Mouse (Mus musculus): ENCODE measurements around the gene Trub1. TPM values are rescaled to one million over a fixed set of nuclear protein-coding genes. Genes with fewer than 3 reads are reported as not detected.

Trub1 gene
- polyA plus RNA-seq, 1 experiment = 2.7 TPM

DNA sequence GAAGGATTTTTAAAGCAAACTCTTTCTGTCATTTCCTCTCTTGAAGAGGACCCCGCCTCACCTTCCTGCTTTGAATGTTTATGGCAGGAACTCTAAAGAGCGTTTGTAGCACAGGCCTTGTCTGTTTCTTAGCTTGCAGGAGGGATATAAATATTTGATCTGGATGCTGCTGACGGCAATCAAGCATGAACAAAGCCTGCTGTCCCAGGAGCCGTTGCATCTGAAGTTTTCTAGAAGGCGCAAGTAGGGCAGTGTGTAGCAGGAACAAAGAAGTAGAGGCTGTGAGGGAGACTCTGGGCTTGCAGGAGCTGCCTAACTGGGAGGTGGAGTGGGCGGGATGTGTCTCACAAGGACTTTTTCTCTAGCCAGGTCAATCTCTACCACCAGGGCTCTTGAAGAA is 50.4 kb downstream of the Trub1 start:
- no peak for TF ChIP-seq CTCF (IDR thresholded peaks at IDR 0.05; ENCODE audit: extremely low read depth, insufficient read depth, insufficient read length, insufficient replicate concordance)
- no peak for TF ChIP-seq POLR2A (IDR thresholded peaks at IDR 0.05; ENCODE audit: low read depth, low read length)
- no peak overlapping the region for H3K27ac ChIP-seq (ENCODE audit: insufficient read depth, low read length)
- DNase-seq (ENCODE audit: low read depth in 1 of 2, low spot score in 2 of 2) = no peak
- no peaks in the 10 kb centered on the region for H3K4me1 ChIP-seq (ENCODE audit: control insufficient read depth, insufficient read depth, insufficient read length)
- H3K27me3 ChIP-seq (ENCODE audit: control insufficient read depth, insufficient read depth, low read length) = no peaks in the 10 kb centered on the region
- no peaks in the 10 kb centered on the region for H3K36me3 ChIP-seq (ENCODE audit: control insufficient read depth, insufficient read depth, low read length)
- WGBS = 76% methylated on average over 6 of the region's 6 CpGs
- no peak overlapping the region for H3K4me3 ChIP-seq (ENCODE audit: extremely low read depth, insufficient read depth, insufficient read length)

DNA sequence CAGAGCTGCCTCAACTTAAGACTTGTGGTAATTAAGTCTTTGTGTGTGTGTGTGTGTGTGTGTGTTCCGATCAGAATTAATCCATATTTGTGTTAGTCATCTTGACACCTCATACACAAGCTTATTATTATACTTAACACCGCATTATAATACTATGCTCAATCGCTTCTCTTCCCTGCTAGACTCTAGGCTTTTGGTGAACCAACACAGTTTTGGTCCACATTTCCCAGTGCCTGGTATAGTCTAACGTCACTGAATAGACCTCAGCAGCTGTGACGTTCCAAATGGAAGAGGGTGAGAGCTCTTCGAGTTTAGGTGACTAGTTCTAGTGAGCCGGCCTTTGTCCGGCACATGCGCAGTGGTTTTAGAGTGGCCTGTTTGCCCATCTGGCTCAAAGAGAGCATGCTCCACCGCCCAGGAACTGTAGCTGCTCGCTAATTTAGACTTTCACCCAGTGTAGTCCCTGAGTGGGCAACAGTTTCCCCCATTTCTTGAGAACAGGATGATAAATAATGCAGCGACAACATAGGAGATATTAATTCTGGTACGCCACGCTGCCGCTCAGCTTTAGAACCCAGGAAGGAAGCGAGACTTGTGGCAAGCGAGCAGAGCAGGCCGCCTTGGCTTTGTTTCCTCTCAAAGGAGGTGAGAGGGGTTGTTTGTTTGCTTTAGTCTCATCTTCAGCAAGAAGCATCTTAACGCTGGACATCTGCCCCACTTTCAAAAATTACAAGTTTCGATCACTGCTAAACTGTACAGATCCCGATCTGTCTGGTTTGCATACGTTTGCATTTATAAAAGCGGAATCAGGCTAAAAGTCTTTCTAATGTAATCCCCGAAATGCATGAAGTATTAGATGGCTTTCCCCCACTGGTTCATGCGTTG is 52.6 kb downstream of the Trub1 start:
- no peak overlapping the region for H3K27ac ChIP-seq (ENCODE audit: insufficient read depth, low read length)
- no peak for DNase-seq (ENCODE audit: low read depth in 1 of 2, low spot score in 2 of 2)
- no peak for TF ChIP-seq POLR2A (IDR thresholded peaks at IDR 0.05; ENCODE audit: low read depth, low read length)
- no peak overlapping the region for H3K4me3 ChIP-seq (ENCODE audit: extremely low read depth, insufficient read depth, insufficient read length)
- H3K27me3 ChIP-seq (ENCODE audit: control insufficient read depth, insufficient read depth, low read length) = no peaks in the 10 kb centered on the region
- no peaks in the 10 kb centered on the region for H3K4me1 ChIP-seq (ENCODE audit: control insufficient read depth, insufficient read depth, insufficient read length)
- H3K36me3 ChIP-seq (ENCODE audit: control insufficient read depth, insufficient read depth, low read length) = no peaks in the 10 kb centered on the region
- 73% methylated on average over 25 of the region's 25 CpGs for WGBS

DNA sequence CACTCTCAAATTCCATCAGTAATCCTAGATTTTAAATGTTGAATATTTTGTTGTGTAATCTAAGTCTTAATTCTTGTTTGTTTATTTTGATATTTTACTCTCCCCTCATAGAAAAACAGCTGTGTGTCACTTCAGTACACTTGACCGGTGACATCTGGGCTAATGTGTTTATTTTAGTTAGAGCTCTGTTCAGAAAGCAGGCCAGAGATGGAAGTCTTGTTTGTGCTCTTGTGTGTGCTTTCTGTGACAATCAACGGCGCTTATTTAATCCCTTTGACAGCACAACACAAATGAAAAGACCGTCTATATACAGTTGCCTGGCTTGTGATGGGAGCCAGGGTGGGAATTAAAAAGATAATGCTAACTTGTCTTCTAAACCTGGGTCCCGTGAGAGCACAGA is 53.9 kb downstream of the Trub1 start:
- H3K27ac ChIP-seq (ENCODE audit: insufficient read depth, low read length) = no peak overlapping the region
- no peaks in the 10 kb centered on the region for H3K4me1 ChIP-seq (ENCODE audit: control insufficient read depth, insufficient read depth, insufficient read length)
- DNase-seq (ENCODE audit: low read depth in 1 of 2, low spot score in 2 of 2) = no peak
- 86% methylated on average over 5 of the region's 5 CpGs for WGBS
- H3K27me3 ChIP-seq (ENCODE audit: control insufficient read depth, insufficient read depth, low read length) = no peaks in the 10 kb centered on the region
- TF ChIP-seq CTCF (IDR thresholded peaks at IDR 0.05; ENCODE audit: extremely low read depth, insufficient read depth, insufficient read length, insufficient replicate concordance) (no peak), POLR2A (IDR thresholded peaks at IDR 0.05; ENCODE audit: low read depth, low read length) (no peak)
- no peak overlapping the region for H3K4me3 ChIP-seq (ENCODE audit: extremely low read depth, insufficient read depth, insufficient read length)
- H3K36me3 ChIP-seq (ENCODE audit: control insufficient read depth, insufficient read depth, low read length) = no peaks in the 10 kb centered on the region

DNA sequence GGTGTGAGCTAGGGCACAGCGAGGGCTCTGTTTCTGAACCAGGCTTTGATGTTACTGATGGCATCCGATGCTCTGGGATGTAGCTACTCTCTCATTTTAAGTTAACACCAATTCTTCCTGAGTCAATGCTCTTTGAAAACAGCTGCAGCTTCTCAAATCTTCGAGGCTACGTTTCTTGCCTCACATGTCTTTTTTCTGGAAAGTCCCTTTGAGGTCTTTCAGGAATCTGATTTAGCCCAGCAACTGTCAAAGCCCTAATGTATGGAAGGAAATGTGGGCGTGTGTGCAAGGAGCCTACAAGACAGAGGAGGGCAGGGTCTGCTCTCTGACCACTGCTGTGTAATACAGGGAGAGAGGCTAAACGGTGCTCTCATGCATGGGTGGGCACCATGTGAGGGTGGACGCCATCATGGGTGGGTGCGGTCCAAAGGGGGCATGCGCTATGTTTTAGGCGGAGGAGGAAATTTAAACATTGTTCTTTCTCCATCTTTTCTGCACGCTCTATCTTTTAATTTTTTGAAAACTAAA is 55.6 kb downstream of the Trub1 start:
- WGBS = 82% methylated on average over 11 of the region's 11 CpGs
- Histone ChIP-seq H3K36me3 (ENCODE audit: control insufficient read depth, insufficient read depth, low read length) (no peaks in the 10 kb centered on the region), H3K4me3 (ENCODE audit: extremely low read depth, insufficient read depth, insufficient read length) (no peak overlapping the region), H3K4me1 (ENCODE audit: control insufficient read depth, insufficient read depth, insufficient read length) (no peaks in the 10 kb centered on the region), H3K27ac (ENCODE audit: insufficient read depth, low read length) (no peak overlapping the region), H3K27me3 (ENCODE audit: control insufficient read depth, insufficient read depth, low read length) (no peaks in the 10 kb centered on the region)
- no peak for TF ChIP-seq POLR2A (IDR thresholded peaks at IDR 0.05; ENCODE audit: low read depth, low read length)
- TF ChIP-seq CTCF (IDR thresholded peaks at IDR 0.05; ENCODE audit: extremely low read depth, insufficient read depth, insufficient read length, insufficient replicate concordance) = no peak
- no peak for DNase-seq (ENCODE audit: low read depth in 1 of 2, low spot score in 2 of 2)

DNA sequence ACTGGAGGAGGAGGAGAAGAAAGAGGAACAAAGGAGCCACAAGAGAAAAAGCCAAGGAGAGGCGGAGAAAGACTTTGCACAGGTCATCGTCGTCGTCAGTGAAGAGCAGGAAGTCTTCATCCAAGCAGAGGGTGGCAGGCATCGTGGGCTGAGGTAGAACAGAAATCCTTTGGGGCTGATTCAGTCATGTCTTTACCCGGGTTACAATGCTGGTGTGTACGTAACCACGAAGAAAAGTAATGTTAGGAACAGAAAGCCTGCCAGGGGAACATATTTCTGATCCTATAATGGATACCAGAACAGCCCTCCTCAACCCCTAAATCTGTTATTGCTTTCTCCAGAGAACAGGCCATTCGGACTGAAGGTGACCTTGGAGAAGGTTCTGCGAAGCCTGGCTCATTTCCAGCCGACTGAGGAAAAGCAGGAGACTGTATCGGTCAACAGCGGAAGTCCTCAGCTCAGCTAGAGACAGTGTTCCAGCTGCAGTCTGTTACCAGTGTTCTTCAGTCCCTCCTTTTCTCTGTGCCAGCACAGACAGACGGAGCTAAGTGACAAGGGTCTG is 57.1 kb downstream of the Trub1 start:
- DNase-seq (ENCODE audit: low read depth in 1 of 2, low spot score in 2 of 2) = no peak
- no peak for TF ChIP-seq CTCF (IDR thresholded peaks at IDR 0.05; ENCODE audit: extremely low read depth, insufficient read depth, insufficient read length, insufficient replicate concordance)
- TF ChIP-seq POLR2A (IDR thresholded peaks at IDR 0.05; ENCODE audit: low read depth, low read length) = no peak
- Histone ChIP-seq H3K36me3 (ENCODE audit: control insufficient read depth, insufficient read depth, low read length) (no peaks in the 10 kb centered on the region), H3K27me3 (ENCODE audit: control insufficient read depth, insufficient read depth, low read length) (no peaks in the 10 kb centered on the region), H3K4me3 (ENCODE audit: extremely low read depth, insufficient read depth, insufficient read length) (no peak overlapping the region), H3K27ac (ENCODE audit: insufficient read depth, low read length) (no peak overlapping the region), H3K4me1 (ENCODE audit: control insufficient read depth, insufficient read depth, insufficient read length) (no peaks in the 10 kb centered on the region)
- 42% methylated on average over 14 of the region's 14 CpGs for WGBS

DNA sequence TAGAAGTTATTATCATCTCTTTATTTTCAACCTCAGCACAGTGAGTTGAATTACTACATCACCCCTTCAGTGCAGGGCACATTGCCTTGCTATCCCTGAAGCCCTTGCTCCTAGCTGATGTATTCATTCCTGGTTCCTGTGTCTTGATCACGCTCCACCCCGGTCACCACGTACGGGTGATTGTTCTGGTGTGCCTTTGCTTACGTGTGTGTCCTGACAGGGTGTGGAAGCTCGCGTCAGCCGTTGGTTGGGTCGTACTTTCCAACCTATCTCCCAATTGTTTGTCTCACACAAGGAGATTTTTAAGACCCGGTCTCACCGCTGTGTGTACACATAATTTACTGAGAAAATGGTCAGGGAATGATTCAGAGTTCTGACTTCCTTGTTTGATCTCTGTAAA is 58.1 kb downstream of the Trub1 start:
- 92% methylated on average over 11 of the region's 11 CpGs for WGBS
- no peak for TF ChIP-seq CTCF (IDR thresholded peaks at IDR 0.05; ENCODE audit: extremely low read depth, insufficient read depth, insufficient read length, insufficient replicate concordance)
- TF ChIP-seq POLR2A (IDR thresholded peaks at IDR 0.05; ENCODE audit: low read depth, low read length) = no peak
- no peak overlapping the region for H3K27ac ChIP-seq (ENCODE audit: insufficient read depth, low read length)

DNA sequence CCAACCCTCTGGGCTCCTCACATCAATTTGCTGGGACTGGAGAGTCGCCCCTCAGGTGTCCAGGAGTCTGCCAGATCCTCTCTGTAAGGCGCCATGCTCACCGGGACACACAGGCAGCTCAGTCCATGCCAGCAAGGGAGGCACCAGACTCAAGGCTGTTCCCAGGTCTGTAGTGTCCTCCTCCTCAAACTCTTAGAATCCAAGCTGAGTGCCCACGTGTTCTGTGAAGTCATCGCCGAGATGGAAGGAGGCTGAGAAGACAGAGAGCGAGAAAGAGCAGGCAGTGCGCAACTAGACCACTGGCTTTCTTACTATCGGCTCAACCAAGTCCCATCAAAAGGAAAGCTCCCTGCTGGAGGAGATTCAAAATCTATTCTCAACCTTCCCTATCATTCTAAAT is 60.4 kb downstream of the Trub1 start:
- no peak overlapping the region for H3K27ac ChIP-seq (ENCODE audit: insufficient read depth, low read length)
- DNase-seq (ENCODE audit: low read depth in 1 of 2, low spot score in 2 of 2) = no peak
- no peaks in the 10 kb centered on the region for H3K27me3 ChIP-seq (ENCODE audit: control insufficient read depth, insufficient read depth, low read length)
- no peaks in the 10 kb centered on the region for H3K4me1 ChIP-seq (ENCODE audit: control insufficient read depth, insufficient read depth, insufficient read length)
- no peaks in the 10 kb centered on the region for H3K36me3 ChIP-seq (ENCODE audit: control insufficient read depth, insufficient read depth, low read length)
- no peak overlapping the region for H3K4me3 ChIP-seq (ENCODE audit: extremely low read depth, insufficient read depth, insufficient read length)
- TF ChIP-seq POLR2A (IDR thresholded peaks at IDR 0.05; ENCODE audit: low read depth, low read length) (no peak), CTCF (IDR thresholded peaks at IDR 0.05; ENCODE audit: extremely low read depth, insufficient read depth, insufficient read length, insufficient replicate concordance) (no peak)
- 86% methylated on average over 9 of the region's 9 CpGs for WGBS

More for the DNA sequence above, 58.1 kb downstream of the Trub1 start:
- H3K27me3 ChIP-seq (ENCODE audit: control insufficient read depth, insufficient read depth, low read length) = no peaks in the 10 kb centered on the region
- no peaks in the 10 kb centered on the region for H3K36me3 ChIP-seq (ENCODE audit: control insufficient read depth, insufficient read depth, low read length)
- no peak for DNase-seq (ENCODE audit: low read depth in 1 of 2, low spot score in 2 of 2)
- no peaks in the 10 kb centered on the region for H3K4me1 ChIP-seq (ENCODE audit: control insufficient read depth, insufficient read depth, insufficient read length)
- H3K4me3 ChIP-seq (ENCODE audit: extremely low read depth, insufficient read depth, insufficient read length) = no peak overlapping the region
